Mouse (Mus musculus): ENCODE measurements around the gene Cldn9.

The Cldn9 gene

GRCm38 (mm10) chr17:23683856-23684672, at the start of gene Cldn9:
TSS of gene Cldn9 (minus strand) at chr17:23684026.
- DNase-seq: peak; percentile 7

GRCm38 (mm10) chr17:23730441-23730840, 46.6 kb upstream of the Cldn9 start:
- no peak for DNase-seq

- peak; percentile 56 for DNase-seq
These were observed 42.9 kb upstream of the Cldn9 start for GRCm38 (mm10) chr17:23726758-23727142.

DNA sequence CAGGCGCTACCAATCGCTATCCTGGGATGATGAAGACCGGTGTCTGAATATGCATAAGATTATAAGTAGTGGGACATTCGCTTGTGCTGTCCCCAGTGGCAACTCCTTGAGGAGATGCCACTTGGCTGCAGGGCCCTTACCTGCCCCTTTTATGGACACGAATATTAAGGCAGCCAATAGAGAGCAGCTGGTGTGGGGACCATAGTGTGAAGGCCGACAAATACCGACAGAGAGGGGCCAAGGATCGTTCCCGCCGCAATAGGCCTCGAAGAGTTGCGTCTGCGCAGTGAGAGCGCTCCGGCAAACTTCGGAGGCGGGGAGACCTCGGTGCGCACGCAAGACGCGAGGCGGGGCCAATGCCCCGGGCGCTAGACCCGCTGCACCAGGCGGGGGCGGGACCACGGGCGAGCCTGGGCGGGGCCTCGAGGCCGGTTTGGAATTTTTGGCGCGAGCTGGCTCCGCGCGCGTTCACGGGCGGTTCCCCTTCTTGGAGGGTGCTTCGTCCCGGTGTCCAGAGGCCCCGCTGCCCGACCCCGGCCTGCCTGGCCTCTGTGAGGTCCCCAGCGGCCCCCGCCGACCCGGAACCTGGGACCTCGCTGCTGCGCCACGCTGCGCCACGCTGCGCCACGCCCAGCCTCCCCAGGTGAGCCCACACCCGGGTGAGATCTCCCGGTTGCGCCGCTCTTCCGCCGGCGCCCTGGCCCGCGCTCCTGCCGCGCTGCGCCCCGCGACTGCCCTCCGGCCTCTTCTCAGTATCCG, 42.4 kb upstream of the Cldn9 start, which contains the start of gene Pkmyt1:
Gene Pkmyt1 (plus strand): TSS at position 338 of the 759 bp plus-strand sequence.
- DNase-seq: peak; percentile 97

DNA sequence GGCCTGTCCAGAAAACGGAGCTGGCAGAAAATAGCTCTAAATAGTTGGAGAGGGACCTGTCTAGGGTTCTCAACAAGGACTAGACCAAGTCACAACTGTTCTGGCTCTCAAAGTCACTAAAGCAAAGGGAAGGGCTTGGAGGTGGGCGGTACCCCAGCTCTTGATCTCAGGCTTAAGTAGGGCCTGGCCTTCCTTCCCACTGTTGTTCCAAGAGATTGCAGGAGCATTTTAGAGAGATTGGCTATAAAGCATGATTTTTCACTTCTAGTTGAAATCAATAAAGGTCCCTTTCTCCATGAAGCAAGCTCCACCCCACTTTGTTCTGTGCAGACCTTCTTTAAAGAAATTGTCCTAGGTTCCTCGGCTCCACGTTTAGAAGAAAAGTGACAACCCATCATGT, 41.7 kb upstream of the Cldn9 start:
- no peak for DNase-seq

- no peak for DNase-seq
These were observed 38.7 kb upstream of the Cldn9 start, which contains the start of gene 1520401A03Rik for GRCm38 (mm10) chr17:23722376-23723125. TSS of gene 1520401A03Rik (minus strand) at chr17:23722783.

DNA sequence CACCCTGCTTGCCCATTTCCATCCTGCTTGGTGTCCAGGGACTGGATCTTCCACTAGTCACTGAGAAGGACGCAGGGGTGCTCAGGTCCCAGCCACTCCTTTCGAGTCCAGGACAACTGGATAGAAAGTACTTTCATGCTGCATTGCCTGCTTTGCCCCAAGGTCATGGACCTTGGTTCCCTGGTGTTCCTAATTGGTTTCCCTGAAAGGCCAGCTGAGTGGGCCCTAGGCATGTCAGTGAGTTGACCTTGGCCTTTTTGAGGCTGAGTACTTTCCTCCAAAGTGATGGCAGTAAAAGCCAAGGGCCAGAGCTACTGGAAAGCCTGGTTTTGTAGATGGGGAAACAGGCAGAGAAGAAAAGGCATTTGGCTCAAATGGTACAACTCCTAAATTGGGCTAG, 38.1 kb upstream of the Cldn9 start:
- DNase-seq: no peak

- no peak for DNase-seq
These were observed 35.6 kb upstream of the Cldn9 start for GRCm38 (mm10) chr17:23719455-23719854.

DNA sequence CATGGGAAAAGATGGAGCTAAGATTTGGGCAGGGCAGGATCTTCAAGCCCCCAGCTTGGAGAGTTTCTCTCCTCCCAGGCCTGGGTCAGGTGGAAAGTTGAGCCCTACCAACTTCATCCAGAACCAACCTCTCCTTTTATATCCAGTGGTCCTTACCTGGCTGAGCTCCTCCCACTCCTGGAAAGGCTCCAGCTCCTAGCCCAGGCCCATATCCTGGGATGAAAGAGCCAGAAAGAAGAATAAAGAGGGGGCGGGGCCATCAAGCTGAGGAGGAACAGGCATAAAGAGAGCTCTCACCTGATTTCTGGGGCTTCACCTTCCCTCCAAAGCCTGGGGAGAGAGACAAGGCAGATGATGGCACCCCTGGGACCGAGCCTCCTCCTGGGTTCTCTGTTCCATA, 33.2 kb upstream of the Cldn9 start:
- DNase-seq: no peak

- peak; percentile 80 for DNase-seq
These were observed 22.4 kb upstream of the Cldn9 start for GRCm38 (mm10) chr17:23706212-23706611.

GRCm38 (mm10) chr17:23705525-23706104, 21.8 kb upstream of the Cldn9 start:
- no peak for DNase-seq

GRCm38 (mm10) chr17:23704741-23705140, 20.9 kb upstream of the Cldn9 start:
- DNase-seq: no peak

DNA sequence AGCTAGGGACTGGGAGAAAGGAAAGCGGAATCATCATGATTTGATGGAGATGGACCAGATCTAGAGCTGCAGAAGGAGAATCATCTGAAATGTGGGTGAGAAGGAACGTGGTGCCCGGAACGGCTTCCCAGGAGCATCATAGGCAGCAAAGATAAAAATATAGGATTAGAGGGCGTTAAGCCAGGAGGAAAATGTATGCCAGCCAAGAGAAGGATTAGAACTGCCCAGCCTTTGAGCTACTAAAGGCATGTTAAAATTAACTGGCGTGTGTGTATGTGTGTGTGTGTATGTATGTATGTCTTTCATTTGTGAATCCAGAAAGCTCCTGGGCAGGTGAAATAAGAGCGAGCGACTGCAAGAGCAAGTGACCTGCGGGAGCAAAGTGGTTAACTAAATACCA, 19.5 kb upstream of the Cldn9 start:
- DNase-seq: no peak

GRCm38 (mm10) chr17:23700079-23700478, 16.3 kb upstream of the Cldn9 start:
- DNase-seq: peak; percentile 91

DNA sequence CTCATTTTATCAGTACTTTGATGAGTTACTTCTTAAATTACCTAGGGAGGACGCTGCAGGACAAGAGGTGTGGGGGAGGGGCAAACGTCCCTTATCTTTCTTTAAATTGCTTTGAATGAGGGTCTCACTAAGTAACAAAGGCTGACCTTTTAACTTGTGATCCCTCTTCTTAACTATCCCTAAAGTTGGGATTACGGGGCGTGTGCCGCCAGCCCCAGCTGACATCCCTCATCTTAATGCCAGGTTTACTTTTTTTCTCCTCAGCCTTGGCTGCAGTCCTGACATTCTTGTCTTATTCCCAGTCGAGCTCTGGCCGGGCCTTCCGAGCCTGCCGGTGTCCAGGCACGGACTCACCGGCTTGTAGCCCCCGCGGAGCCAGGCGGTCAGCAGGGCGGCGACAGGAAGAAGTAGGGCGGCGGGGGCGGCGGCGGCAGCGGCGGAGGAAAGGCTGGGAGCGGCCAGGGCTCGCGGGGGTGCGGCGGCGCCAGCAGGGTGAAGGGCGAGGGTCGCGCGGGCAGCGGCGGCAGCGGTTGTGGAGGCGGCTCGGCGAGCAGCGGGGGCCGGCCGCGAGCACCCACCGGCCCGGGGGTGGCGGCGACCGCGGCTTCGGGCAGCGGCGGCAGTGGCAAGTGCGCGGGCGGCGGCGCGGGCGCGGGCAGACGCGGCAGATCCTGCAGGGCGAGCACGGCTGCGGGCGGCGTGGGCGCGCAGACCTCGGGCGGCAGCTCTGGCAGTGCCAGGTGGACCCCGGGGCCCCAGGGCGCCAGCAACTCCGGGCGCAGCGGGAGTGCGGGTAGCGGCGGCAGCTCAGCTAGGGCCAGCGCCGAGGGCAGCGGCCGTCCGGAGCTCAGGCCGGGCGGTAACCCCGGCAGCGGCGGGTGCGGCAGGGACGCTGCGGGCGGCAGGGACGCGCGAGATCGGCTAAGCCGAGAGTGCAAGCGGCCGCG, 15.6 kb upstream of the Cldn9 start:
- peak; percentile 51 for DNase-seq

DNA sequence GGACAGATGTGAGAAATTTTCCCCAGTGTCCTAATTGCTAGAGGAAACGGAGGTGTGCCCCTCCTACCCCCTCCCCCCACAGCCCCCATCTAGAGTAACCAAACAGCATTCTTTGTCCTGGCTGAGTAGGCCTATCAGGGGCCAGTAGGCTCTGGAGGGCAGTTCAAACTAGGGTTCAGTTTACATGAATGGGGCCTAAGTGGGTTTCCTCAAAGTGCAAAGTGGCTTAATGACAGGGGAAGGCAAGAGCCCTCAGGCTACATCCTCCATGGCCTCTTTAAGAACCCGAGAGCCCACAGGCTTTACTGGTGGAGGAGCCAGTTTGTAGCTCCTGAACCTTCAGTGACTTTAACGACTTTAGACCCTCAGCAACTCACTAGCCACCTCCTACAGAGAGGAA, 12.0 kb upstream of the Cldn9 start:
- DNase-seq: no peak

GRCm38 (mm10) chr17:23694491-23694890, 10.7 kb upstream of the Cldn9 start:
- no peak for DNase-seq

DNA sequence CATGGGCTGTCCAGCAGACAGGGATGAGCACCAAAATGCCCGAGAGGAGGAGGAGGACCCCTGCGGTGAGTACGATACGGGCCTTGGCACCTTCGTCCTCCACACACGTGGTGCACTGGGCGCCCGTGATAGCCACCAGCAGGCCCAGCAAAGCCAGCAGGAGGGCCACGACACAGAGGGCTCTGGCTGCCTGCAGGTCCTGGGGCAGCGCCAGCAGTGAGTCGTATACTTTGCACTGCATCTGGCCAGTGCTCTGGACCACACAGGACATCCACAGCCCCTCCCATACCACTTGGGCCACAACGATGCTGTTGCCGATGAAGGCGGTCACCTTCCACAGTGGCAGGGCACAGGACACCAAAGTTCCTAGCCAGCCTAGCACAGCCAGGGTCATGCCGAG, 600 bp downstream of the Cldn9 start:
- DNase-seq: no peak

- DNase-seq: peak; percentile 13
These were observed 1.3 kb downstream of the Cldn9 start for GRCm38 (mm10) chr17:23682530-23682929.

DNA sequence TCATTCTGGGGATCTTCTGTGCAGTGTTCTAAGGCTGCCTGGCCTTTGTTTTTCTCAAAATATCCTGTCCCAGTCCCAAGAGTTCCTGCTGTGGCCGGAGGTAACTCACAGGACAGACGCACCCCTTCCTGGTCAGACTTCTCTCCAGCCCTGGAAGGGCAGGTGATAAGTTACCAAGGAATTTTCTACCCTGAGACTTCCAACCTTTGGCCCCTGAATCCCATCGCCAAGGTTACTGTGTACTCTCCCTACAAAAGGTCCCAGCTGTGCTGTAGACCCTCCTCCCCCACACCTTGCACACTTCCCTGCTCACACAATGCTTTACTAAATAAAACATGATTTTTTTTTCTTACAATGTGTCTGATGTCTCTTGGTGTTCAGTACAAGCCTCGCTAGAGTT, 1.7 kb downstream of the Cldn9 start:
- DNase-seq: no peak

DNA sequence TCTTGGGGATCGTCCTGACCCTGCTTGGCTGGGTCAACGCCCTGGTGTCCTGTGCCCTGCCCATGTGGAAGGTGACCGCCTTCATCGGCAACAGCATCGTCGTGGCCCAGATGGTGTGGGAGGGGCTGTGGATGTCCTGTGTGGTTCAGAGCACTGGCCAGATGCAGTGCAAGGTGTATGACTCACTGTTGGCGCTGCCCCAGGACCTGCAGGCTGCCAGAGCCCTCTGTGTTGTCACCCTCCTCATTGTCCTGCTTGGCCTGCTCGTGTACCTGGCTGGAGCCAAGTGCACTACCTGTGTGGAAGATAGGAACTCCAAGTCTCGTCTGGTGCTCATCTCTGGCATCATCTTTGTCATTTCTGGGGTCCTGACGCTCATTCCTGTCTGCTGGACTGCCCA, 2.7 kb downstream of the Cldn9 start:
- DNase-seq: no peak

DNA sequence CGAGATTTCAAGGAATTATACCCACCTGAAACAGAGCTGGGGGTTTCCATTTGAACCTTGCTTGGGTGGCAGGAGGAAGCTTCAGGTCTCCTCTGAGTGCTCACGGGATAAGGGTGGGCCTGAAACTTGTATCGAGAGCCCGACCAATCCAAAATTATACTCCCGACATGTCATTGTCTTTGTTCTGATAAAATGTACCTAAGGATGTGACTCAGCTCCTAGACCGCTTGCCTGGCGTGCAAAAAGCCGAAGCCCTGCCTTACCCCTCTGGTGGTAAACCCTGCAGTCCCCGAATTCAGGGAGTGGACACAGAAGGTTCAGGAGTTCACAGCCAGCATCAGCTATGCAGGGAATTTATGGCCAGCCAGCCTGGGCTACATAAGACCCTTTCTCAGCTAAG, 3.5 kb downstream of the Cldn9 start:
- DNase-seq: no peak

All from kidney, adult 18-20 months (tissue).